Mouse (Mus musculus) forebrain, postnatal 0 days (tissue): ENCODE data around the gene Nckap1. TPM values are rescaled to one million over a fixed set of nuclear protein-coding genes. Genes with fewer than 3 reads are reported as not detected.

Experiments
- ATAC-seq: fragments of 200-750 bp; cut with Nextera tagmentation; 2 replicates; pipeline ENCODE4 v1.8.0; 2017; ENCODE audit warnings: mild to moderate bottlenecking, moderate library complexity
- DNase-seq: peaks from one replicate; pipeline ENCODE4 v3.0.0-alpha.2; 2015
- H3K27ac ChIP-seq: fragments of 300-500 bp; sonication (generic); 2 replicates; pipeline ENCODE4 v1.5.1; 2014; ENCODE audit warnings: low read depth, mild to moderate bottlenecking, antibody characterized with exemption, low read length, moderate library complexity, mixed read lengths
- H3K27me3 ChIP-seq: fragments of 300-500 bp; sonication (generic); 2 replicates; pipeline ENCODE4 v1.6.1; 2014; ENCODE audit warnings: mild to moderate bottlenecking, low read length, mixed read lengths; ENCODE audit not compliant: insufficient read depth
- H3K36me3 ChIP-seq: fragments of 300-500 bp; sonication (generic); 2 replicates; pipeline ENCODE4 v1.6.1; 2014; ENCODE audit warnings: mild to moderate bottlenecking, moderate library complexity; ENCODE audit not compliant: insufficient read depth
- H3K4me1 ChIP-seq: fragments of 300-500 bp; sonication (generic); 2 replicates; pipeline ENCODE4 v1.6.1; 2014; ENCODE audit warnings: antibody characterized with exemption; ENCODE audit not compliant: insufficient read depth
- H3K4me2 ChIP-seq: fragments of 300-500 bp; sonication (generic); 2 replicates; pipeline ENCODE4 v1.6.1; 2014; ENCODE audit warnings: low read depth, mild to moderate bottlenecking, moderate library complexity
- H3K4me3 ChIP-seq: fragments of 300-500 bp; sonication (generic); 2 replicates; pipeline ENCODE4 v1.5.1; 2014; ENCODE audit warnings: low read depth, low read length, mixed read lengths
- H3K9ac ChIP-seq: fragments of 300-500 bp; sonication (generic); 2 replicates; pipeline ENCODE4 v1.6.1; 2014; ENCODE audit warnings: mild to moderate bottlenecking
- H3K9me3 ChIP-seq: fragments of 300-500 bp; sonication (generic); 2 replicates; pipeline ENCODE4 v1.6.1; 2016; ENCODE audit warnings: low read length
- CTCF ChIP-seq: sonication (generic); IDR thresholded peaks from 2 replicates; pipeline ENCODE4 v1.5.1; 2016; ENCODE audit warnings: antibody characterized with exemption, control low read depth, low read depth
- WGBS: fragments of 180-500 bp; shearing (Covaris S2); extraction: QIAGEN DNeasy Blood & Tissue Kit; methylation state at CpG from one replicate; pipeline ENCODE4 v1.1.7; 2014; 5-methylcytosine and 5-hydroxymethylcytosine counted together
- polyA plus RNA-seq: library from polyadenylated mRNA; unstranded; fragments of >200 nt; fragmentation: Nextera tagmentation; extraction: Ambion mirVana; gene quantifications from 2 replicates; pipeline ENCODE4 v1.2.1, GENCODE M21; 2015
- total RNA-seq: library from RNA; depleted of rRNA; stranded (reverse); fragments of >200 nt; gene quantifications from 2 replicates; pipeline ENCODE4 v1.2.3, GENCODE M21; 2014

The Nckap1 gene
- total and polyA plus RNA-seq, 2 experiments from 2014 or later = 90.0 to 178 TPM

- no peak overlapping the region for H3K4me3 ChIP-seq
- H3K9ac ChIP-seq = no peak overlapping the region
- H3K4me1 ChIP-seq = no peaks in the 10 kb centered on the region
- no peaks in the 10 kb centered on the region for H3K27me3 ChIP-seq
- no peaks in the 10 kb centered on the region for H3K36me3 ChIP-seq
- 38% methylated on average over 1 of the region's 1 CpGs for WGBS
- no peak overlapping the region for H3K27ac ChIP-seq
- no peak overlapping the region for H3K4me2 ChIP-seq
- no peak for ATAC-seq
- no peak for DNase-seq
- H3K9me3 ChIP-seq = no peaks in the 10 kb centered on the region
- no peak for TF ChIP-seq CTCF
Observed at GRCm38 (mm10) chr2:80612286-80612685, 31.1 kb upstream of the Nckap1 start.

GRCm38 (mm10) chr2:80603771-80604426 is 22.7 kb upstream of the Nckap1 start:
- DNase-seq = peak; percentile 86
- peak overlapping the region; percentile 71 for H3K27ac ChIP-seq

GRCm38 (mm10) chr2:80602756-80603155 is 21.6 kb upstream of the Nckap1 start:
- no peak overlapping the region for H3K27ac ChIP-seq
- no peaks in the 10 kb centered on the region for H3K4me1 ChIP-seq
- no peak overlapping the region for H3K4me2 ChIP-seq
- no peak overlapping the region for H3K4me3 ChIP-seq
- H3K27me3 ChIP-seq = no peaks in the 10 kb centered on the region
- no peak for TF ChIP-seq CTCF
- no peaks in the 10 kb centered on the region for H3K36me3 ChIP-seq
- ATAC-seq (no peak), DNase-seq (no peak)
- 96% methylated on average over 13 of the region's 13 CpGs for WGBS
- H3K9ac ChIP-seq = no peak overlapping the region
- no peaks in the 10 kb centered on the region for H3K9me3 ChIP-seq

More at GRCm38 (mm10) chr2:80603771-80604426, 22.7 kb upstream of the Nckap1 start:
- Histone ChIP-seq H3K9ac (no peak overlapping the region), H3K4me1 (no peaks in the 10 kb centered on the region), H3K4me3 (no peak overlapping the region), H3K27me3 (no peaks in the 10 kb centered on the region), H3K36me3 (no peaks in the 10 kb centered on the region), H3K4me2 (peak overlapping the region; percentile 21; the same call in 1 of the 2 replicates), H3K9me3 (no peaks in the 10 kb centered on the region)
- peak; percentile 91 for ATAC-seq
- TF ChIP-seq CTCF = no peak
- WGBS = 51% methylated on average over 19 of the region's 19 CpGs

DNA sequence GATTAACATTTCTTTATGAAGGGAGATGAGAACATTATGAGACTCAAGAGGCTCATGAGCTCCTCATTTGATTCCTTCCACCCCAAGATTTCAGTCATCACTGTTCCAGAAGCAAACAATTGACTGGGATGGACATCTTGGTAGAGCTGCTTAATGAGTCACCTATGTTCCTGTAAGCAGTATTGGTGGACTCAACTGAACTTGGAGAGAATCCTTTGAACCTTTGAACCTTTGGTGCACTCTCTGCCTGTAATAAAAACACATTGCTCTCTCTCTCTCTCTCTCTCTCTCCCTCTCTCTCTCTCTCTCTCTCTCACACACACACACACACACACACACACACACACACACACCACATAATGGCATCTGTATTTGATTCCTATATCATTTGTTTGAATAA is 19.4 kb upstream of the Nckap1 start:
- ATAC-seq = no peak
- Histone ChIP-seq H3K9me3 (no peaks in the 10 kb centered on the region), H3K9ac (no peak overlapping the region), H3K27me3 (no peaks in the 10 kb centered on the region), H3K4me1 (no peaks in the 10 kb centered on the region), H3K27ac (no peak overlapping the region), H3K4me2 (no peak overlapping the region), H3K36me3 (no peaks in the 10 kb centered on the region), H3K4me3 (no peak overlapping the region)
- DNase-seq = no peak
- TF ChIP-seq CTCF = no peak

DNA sequence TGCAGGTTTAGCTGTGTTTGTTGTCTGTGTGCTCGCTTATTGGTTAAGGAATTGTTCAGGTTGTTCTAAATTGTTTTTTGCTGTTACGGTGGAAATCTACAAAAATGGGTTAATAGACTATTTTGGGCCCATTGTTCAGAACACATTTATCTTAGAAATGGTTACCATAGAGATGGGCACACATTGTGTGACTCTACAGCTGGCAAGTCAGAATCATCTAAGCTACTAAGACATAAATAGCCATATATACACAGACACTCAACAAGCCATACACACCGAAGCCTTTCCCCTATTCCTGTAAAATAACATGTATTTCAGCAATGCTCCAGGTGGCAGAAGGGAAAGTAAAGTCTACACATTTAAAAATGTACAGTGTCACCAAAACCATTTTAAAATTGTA is 18.7 kb upstream of the Nckap1 start:
- no peaks in the 10 kb centered on the region for H3K27me3 ChIP-seq
- 69% methylated on average over 3 of the region's 3 CpGs for WGBS
- H3K4me2 ChIP-seq = no peak overlapping the region
- ATAC-seq (no peak), DNase-seq (no peak)
- H3K9me3 ChIP-seq = no peaks in the 10 kb centered on the region
- no peak for TF ChIP-seq CTCF
- no peak overlapping the region for H3K9ac ChIP-seq
- H3K36me3 ChIP-seq = no peaks in the 10 kb centered on the region
- no peak overlapping the region for H3K27ac ChIP-seq
- no peak overlapping the region for H3K4me3 ChIP-seq
- H3K4me1 ChIP-seq = no peaks in the 10 kb centered on the region

GRCm38 (mm10) chr2:80596960-80597359 is 15.8 kb upstream of the Nckap1 start:
- TF ChIP-seq CTCF = no peak
- no peak for DNase-seq
- H3K4me2 ChIP-seq = no peak overlapping the region
- WGBS = 58% methylated on average over 5 of the region's 5 CpGs
- H3K36me3 ChIP-seq = no peaks in the 10 kb centered on the region
- H3K27ac ChIP-seq = no peak overlapping the region
- ATAC-seq = no peak
- no peaks in the 10 kb centered on the region for H3K9me3 ChIP-seq
- 0 out of 2 replicates have a peak, but pooled peaks cover 6% of the 10 kb centered on the region for H3K4me1 ChIP-seq
- no peak overlapping the region for H3K9ac ChIP-seq
- no peak overlapping the region for H3K4me3 ChIP-seq
- H3K27me3 ChIP-seq = no peaks in the 10 kb centered on the region

GRCm38 (mm10) chr2:80594215-80594918 is 13.2 kb upstream of the Nckap1 start:
- Histone ChIP-seq H3K4me1 (0 out of 2 replicates have a peak, but pooled peaks cover 6% of the 10 kb centered on the region), H3K4me3 (no peak overlapping the region), H3K36me3 (no peaks in the 10 kb centered on the region), H3K27me3 (no peaks in the 10 kb centered on the region), H3K4me2 (no peak overlapping the region), H3K27ac (peak overlapping the region; percentile 74), H3K9ac (no peak overlapping the region), H3K9me3 (no peaks in the 10 kb centered on the region)
- DNase-seq = peak; percentile 81
- TF ChIP-seq CTCF = no peak; the same call in 1 of the 2 replicates
- 62% methylated on average over 4 of the region's 4 CpGs for WGBS
- peak; percentile 94 for ATAC-seq
